Mouse (Mus musculus) midbrain, embryonic 11.5 days (tissue): Measurements from ENCODE around the gene Got1. TPM values are rescaled to one million over a fixed set of nuclear protein-coding genes. Genes with fewer than 3 reads are reported as not detected.

Experiments
- ATAC-seq: fragments of 200-750 bp; cut with Nextera tagmentation; 2 replicates; pipeline ENCODE4 v1.8.0; 2017; ENCODE audit warnings: moderate TSS enrichment, moderate library complexity; ENCODE audit not compliant: low FRiP score
- DNase-seq: peaks from one replicate; pipeline ENCODE4 v3.0.0; 2015; ENCODE audit warnings: low spot score; ENCODE audit errors: missing footprints
- H3K27ac ChIP-seq: fragments of 300-500 bp; sonication (generic); 2 replicates; pipeline ENCODE4 v1.5.1; 2014; ENCODE audit warnings: low read depth, low read length
- H3K27me3 ChIP-seq: fragments of 300-500 bp; sonication (generic); 2 replicates; pipeline ENCODE4 v1.6.1; 2014; ENCODE audit warnings: mild to moderate bottlenecking, low read length, moderate library complexity, mixed read lengths; ENCODE audit not compliant: control insufficient read depth, insufficient read depth
- H3K36me3 ChIP-seq: fragments of 300-500 bp; sonication (generic); 2 replicates; pipeline ENCODE4 v1.6.1; 2014; ENCODE audit warnings: mild to moderate bottlenecking, low read length, moderate library complexity, mixed read lengths; ENCODE audit not compliant: control insufficient read depth, insufficient read depth
- H3K4me1 ChIP-seq: fragments of 300-500 bp; sonication (generic); 2 replicates; pipeline ENCODE4 v1.6.1; 2014; ENCODE audit warnings: low read length; ENCODE audit not compliant: control insufficient read depth, insufficient read depth
- H3K4me2 ChIP-seq: fragments of 300-500 bp; sonication (generic); 2 replicates; pipeline ENCODE4 v1.6.1; 2014; ENCODE audit warnings: mild to moderate bottlenecking, moderate library complexity
- H3K4me3 ChIP-seq: fragments of 300-500 bp; sonication (generic); 2 replicates; pipeline ENCODE4 v1.5.1; 2014; ENCODE audit warnings: low read depth, low read length
- H3K9ac ChIP-seq: fragments of 300-500 bp; sonication (generic); 2 replicates; pipeline ENCODE4 v1.6.1; 2014; ENCODE audit warnings: low read length
- H3K9me3 ChIP-seq: fragments of 300-500 bp; sonication (generic); 2 replicates; pipeline ENCODE4 v1.6.1; 2016; ENCODE audit warnings: low read length; ENCODE audit not compliant: control insufficient read depth
- WGBS: fragments of 180-500 bp; shearing (Covaris S2); extraction: QIAGEN DNeasy Blood & Tissue Kit; methylation state at CpG from one replicate; pipeline ENCODE4 v1.1.7; 2014; 5-methylcytosine and 5-hydroxymethylcytosine counted together
- polyA plus RNA-seq: library from polyadenylated mRNA; unstranded; fragments of >200 nt; fragmentation: Nextera tagmentation; extraction: Ambion mirVana; gene quantifications from 2 replicates; pipeline ENCODE4 v1.2.1, GENCODE M21; 2014

The Got1 gene
- polyA plus RNA-seq, 1 experiment from 2014 or later, result 46.6 TPM

GRCm38 (mm10) chr19:43550706-43551492 lies 26.5 kb upstream of the Got1 start:
- peaks cover 2% of the 10 kb centered on the region for H3K27me3 ChIP-seq
- DNase-seq, result no peak
- H3K4me2 ChIP-seq, result no peak overlapping the region
- H3K9me3 ChIP-seq, result no peaks in the 10 kb centered on the region
- no peak for ATAC-seq
- H3K4me3 ChIP-seq, result no peak overlapping the region
- no peaks in the 10 kb centered on the region for H3K36me3 ChIP-seq
- no peak overlapping the region for H3K9ac ChIP-seq
- WGBS, result 85% methylated on average over 18 of the region's 18 CpGs
- H3K27ac ChIP-seq, result no peak overlapping the region
- H3K4me1 ChIP-seq, result peaks cover 11% of the 10 kb centered on the region

GRCm38 (mm10) chr19:43548060-43548459 lies 23.7 kb upstream of the Got1 start:
- Histone ChIP-seq H3K9ac (no peak overlapping the region), H3K9me3 (no peaks in the 10 kb centered on the region), H3K27ac (no peak overlapping the region), H3K4me3 (no peak overlapping the region), H3K4me1 (peaks cover 11% of the 10 kb centered on the region), H3K36me3 (no peaks in the 10 kb centered on the region), H3K27me3 (peaks cover 2% of the 10 kb centered on the region), H3K4me2 (no peak overlapping the region)
- ATAC-seq (no peak), DNase-seq (no peak)
- 92% methylated on average over 5 of the region's 5 CpGs for WGBS

- ATAC-seq, result peak; percentile 42; the same call in 1 of the 2 replicates
- H3K9me3 ChIP-seq, result no peaks in the 10 kb centered on the region
- peaks cover 2% of the 10 kb centered on the region for H3K27me3 ChIP-seq
- DNase-seq, result peak; percentile 89
- H3K9ac ChIP-seq, result no peak overlapping the region
- no peaks in the 10 kb centered on the region for H3K36me3 ChIP-seq
- H3K4me3 ChIP-seq, result no peak overlapping the region
- H3K4me2 ChIP-seq, result peak overlapping the region; percentile 36
- 6% methylated on average over 19 of the region's 19 CpGs for WGBS
- no peak overlapping the region for H3K27ac ChIP-seq
- peaks cover 11% of the 10 kb centered on the region for H3K4me1 ChIP-seq
Observed at GRCm38 (mm10) chr19:43546337-43547117, 22.1 kb upstream of the Got1 start.

GRCm38 (mm10) chr19:43535372-43535771 lies 11.0 kb upstream of the Got1 start:
- H3K27ac ChIP-seq, result no peak overlapping the region
- no peak overlapping the region for H3K4me3 ChIP-seq
- H3K4me2 ChIP-seq, result no peak overlapping the region
- H3K9ac ChIP-seq, result no peak overlapping the region
- H3K9me3 ChIP-seq, result no peaks in the 10 kb centered on the region
- no peaks in the 10 kb centered on the region for H3K4me1 ChIP-seq
- no peaks in the 10 kb centered on the region for H3K27me3 ChIP-seq
- WGBS, result 89% methylated on average over 3 of the region's 3 CpGs
- DNase-seq (no peak), ATAC-seq (no peak)
- no peaks in the 10 kb centered on the region for H3K36me3 ChIP-seq

GRCm38 (mm10) chr19:43530921-43531320 lies 6.5 kb upstream of the Got1 start:
- Histone ChIP-seq H3K36me3 (no peaks in the 10 kb centered on the region), H3K4me2 (no peak overlapping the region), H3K4me3 (no peak overlapping the region), H3K9ac (no peak overlapping the region), H3K4me1 (no peaks in the 10 kb centered on the region), H3K9me3 (no peaks in the 10 kb centered on the region), H3K27ac (no peak overlapping the region), H3K27me3 (no peaks in the 10 kb centered on the region)
- ATAC-seq, result no peak
- WGBS, result 37% methylated on average over 12 of the region's 12 CpGs
- no peak for DNase-seq

- Histone ChIP-seq H3K27ac (no peak overlapping the region), H3K4me3 (0 out of 2 replicates have a peak overlapping the region, but pooled peaks have one; percentile 9), H3K4me2 (peak overlapping the region; percentile 45), H3K9ac (no peak overlapping the region), H3K27me3 (no peaks in the 10 kb centered on the region), H3K9me3 (no peaks in the 10 kb centered on the region), H3K36me3 (no peaks in the 10 kb centered on the region), H3K4me1 (no peaks in the 10 kb centered on the region)
- WGBS, result 3% methylated on average over 13 of the region's 13 CpGs
- ATAC-seq (peak; percentile 78), DNase-seq (peak; percentile 97)
Observed at GRCm38 (mm10) chr19:43530197-43530770, 5.9 kb upstream of the Got1 start.

- Histone ChIP-seq H3K27ac (no peak overlapping the region), H3K36me3 (no peaks in the 10 kb centered on the region), H3K4me2 (no peak overlapping the region), H3K9me3 (no peaks in the 10 kb centered on the region), H3K27me3 (no peaks in the 10 kb centered on the region), H3K4me1 (peaks cover 11% of the 10 kb centered on the region; the same call in 1 of the 2 replicates), H3K9ac (no peak overlapping the region), H3K4me3 (no peak overlapping the region)
- ATAC-seq, result no peak
- DNase-seq, result no peak
- WGBS, result 80% methylated on average over 8 of the region's 8 CpGs
Observed at GRCm38 (mm10) chr19:43528056-43528587, 3.7 kb upstream of the Got1 start.

GRCm38 (mm10) chr19:43527131-43527530 lies 2.7 kb upstream of the Got1 start:
- no peak overlapping the region for H3K27ac ChIP-seq
- peaks cover 11% of the 10 kb centered on the region; the same call in 1 of the 2 replicates for H3K4me1 ChIP-seq
- no peak overlapping the region for H3K9ac ChIP-seq
- no peak overlapping the region for H3K4me3 ChIP-seq
- H3K9me3 ChIP-seq, result no peaks in the 10 kb centered on the region
- 12% methylated on average over 11 of the region's 11 CpGs for WGBS
- DNase-seq, result no peak
- no peak overlapping the region for H3K4me2 ChIP-seq
- H3K36me3 ChIP-seq, result no peaks in the 10 kb centered on the region
- ATAC-seq, result no peak
- no peaks in the 10 kb centered on the region for H3K27me3 ChIP-seq
